18 mouse cellular contexts compared by ENCODE assay signal in genomic region chr9:15318170-15318742, GRCm38 (mm10). TPM values are rescaled to one million over a fixed set of nuclear protein-coding genes. Genes with fewer than 3 reads are reported as not detected.
DNase-seq lines count a peak whose midpoint lies in the region; ATAC-seq and TF ChIP-seq lines count a peak whose summit lies in the region.
"Had no signal": no experiment of that assay in that cellular context is flagged by ENCODE, and none has a peak within 500 bp of the region (broad histone marks: within the 10 kb centered on the region; RNA-seq: fewer than 3 reads in every experiment).

No protein-coding gene starts in this region.

- DNase-seq in forebrain, embryonic 14.5 days (ENCODE audit: low spot score), result no peak
- no peak for DNase-seq in forebrain, postnatal 0 days
- no peak for DNase-seq in lung, embryonic 14.5 days
- DNase-seq in lung, postnatal 10 days, result no peak
- DNase-seq in CH12.LX (ENCODE audit: extremely low read depth) (no peak), ZHBTc4 (ENCODE audit: low read depth, low spot score) (peak; percentile 57)
- DNase-seq in left cerebral cortex, adult 9 months (ENCODE audit: low spot score in 2 of 2), result no peak
- DNase-seq: adrenal gland, adult 2 months; cerebellum, postnatal 10 days; embryo, embryonic 11 days; gastrocnemius, postnatal 14 days; heart, postnatal 10 days; kidney, postnatal 36 days; spleen, adult 18-20 months had no signal

- no peak overlapping the region for H3K27ac ChIP-seq in forebrain, embryonic 14.5 days (ENCODE audit: low read depth, low read length)
- no peak overlapping the region for H3K27ac ChIP-seq in forebrain, postnatal 0 days (ENCODE audit: low read depth, low read length)
- H3K27ac ChIP-seq in lung, embryonic 14.5 days (ENCODE audit: low read depth), result no peak overlapping the region
- no peak overlapping the region for H3K27ac ChIP-seq in CH12.LX (ENCODE audit: insufficient read depth, low read depth)
- H3K27ac ChIP-seq: hindbrain, embryonic 14.5 days had no signal

- no peak overlapping the region for H3K4me3 ChIP-seq in forebrain, embryonic 14.5 days (ENCODE audit: low read depth, low read length)
- H3K4me3 ChIP-seq in forebrain, postnatal 0 days (ENCODE audit: low read depth, low read length), result no peak overlapping the region
- H3K4me3 ChIP-seq in lung, embryonic 14.5 days (ENCODE audit: low read depth, low read length), result no peak overlapping the region
- no peak overlapping the region for H3K4me3 ChIP-seq in CH12.LX (replicated peaks in 1 of 3; ENCODE audit: low read depth in 2 of 3, low read length in 2 of 3, poor library complexity in 1 of 3)

- H3K79me2 ChIP-seq in CH12.LX (replicated peaks; ENCODE audit: control insufficient read depth, extremely low read depth, insufficient read depth, poor library complexity, severe bottlenecking), result peaks cover 7% of the 10 kb centered on the region

- no peak overlapping the region for H3K4me2 ChIP-seq in forebrain, embryonic 14.5 days (ENCODE audit: low read length)
- no peak overlapping the region for H3K4me2 ChIP-seq in forebrain, postnatal 0 days (ENCODE audit: low read depth)
- H3K4me2 ChIP-seq in lung, embryonic 14.5 days, result no peak overlapping the region
- H3K4me2 ChIP-seq in CH12.LX (ENCODE audit: insufficient read depth, low read depth, poor library complexity, severe bottlenecking), result no peak overlapping the region
- H3K4me2 ChIP-seq: hindbrain, embryonic 14.5 days had no signal

- dilution Hi-C loops in CH12.LX (cut with MboI; ENCODE audit: extremely low pct_ligation_motif_present, extremely low pct_unique_long_range_greater_than_20kb, low sequenced_read_pairs), result no loop called here

- no peak for TF ChIP-seq EP300 in CH12.LX (IDR thresholded peaks at IDR 0.05; ENCODE audit: low read length)

- H3K4me1 ChIP-seq in forebrain, embryonic 14.5 days (ENCODE audit: control insufficient read depth, insufficient read depth, low read length), result no peaks in the 10 kb centered on the region
- no peaks in the 10 kb centered on the region for H3K4me1 ChIP-seq in forebrain, postnatal 0 days (ENCODE audit: insufficient read depth)
- no peaks in the 10 kb centered on the region for H3K4me1 ChIP-seq in lung, embryonic 14.5 days (ENCODE audit: insufficient read depth)
- H3K4me1 ChIP-seq in CH12.LX (ENCODE audit: control insufficient read depth in 1 of 2, insufficient read depth in 2 of 2), result peaks cover 0 to 2% of the 10 kb centered on the region in 2 experiments; a peak in 1 of 4 replicates

- no peak for TF ChIP-seq CTCF in forebrain, postnatal 0 days (IDR thresholded peaks at IDR 0.05; ENCODE audit: low read depth)
- no peak for TF ChIP-seq CTCF in lung, embryonic 14.5 days (IDR thresholded peaks at IDR 0.05; ENCODE audit: low read depth)
- no peak for TF ChIP-seq CTCF in CH12.LX (conservative IDR thresholded peaks at IDR 0.05 in 1 of 2, IDR thresholded peaks at IDR 0.05 in 1 of 2; ENCODE audit: low read depth in 2 of 2, low read length in 2 of 2)

- no peaks in the 10 kb centered on the region for H3K27me3 ChIP-seq in forebrain, embryonic 14.5 days (replicated peaks; ENCODE audit: control insufficient read depth, insufficient read depth, low read length)
- no peaks in the 10 kb centered on the region for H3K27me3 ChIP-seq in forebrain, postnatal 0 days (ENCODE audit: insufficient read depth, low read length)
- H3K27me3 ChIP-seq in lung, embryonic 14.5 days (ENCODE audit: insufficient read depth, low read length), result no peaks in the 10 kb centered on the region
- H3K27me3 ChIP-seq in CH12.LX (replicated peaks), result no peaks in the 10 kb centered on the region

- H3K36me3 ChIP-seq in forebrain, embryonic 14.5 days (ENCODE audit: control insufficient read depth, insufficient read depth, low read length), result peaks cover 73% of the 10 kb centered on the region
- H3K36me3 ChIP-seq in forebrain, postnatal 0 days (ENCODE audit: insufficient read depth), result peaks cover 60% of the 10 kb centered on the region
- H3K36me3 ChIP-seq in lung, embryonic 14.5 days (ENCODE audit: insufficient read depth), result peaks cover 73% of the 10 kb centered on the region
- peaks cover 54 to 74% of the 10 kb centered on the region in 2 experiments for H3K36me3 ChIP-seq in CH12.LX (replicated peaks in 1 of 2; ENCODE audit: control insufficient read depth in 1 of 2, insufficient read depth in 1 of 2, low read length in 1 of 2)

- peak; percentile 52; the same call in 1 of the 2 replicates for ATAC-seq in forebrain, embryonic 14.5 days
- no peak for ATAC-seq in forebrain, postnatal 0 days
- peak; percentile 40; the same call in 1 of the 2 replicates for ATAC-seq in lung, embryonic 14.5 days (ENCODE audit: insufficient read depth)
- ATAC-seq in monocyte, adult 5-6 weeks (replicated peaks; ENCODE audit: insufficient number of reproducible peaks, low FRiP score, low TSS enrichment, poor library complexity, severe bottlenecking), result no peak
- ATAC-seq: intestine, postnatal 0 days; lung, postnatal 0 days had no signal

- in situ Hi-C loops in CH12.LX (cut with MboI; ENCODE audit: low pct_ligation_motif_present, low pct_unique_long_range_greater_than_20kb, low sequenced_read_pairs), result no loop called here

- WGBS in forebrain, embryonic 14.5 days, result 79% methylated on average over 2 of the region's 2 CpGs
- 81% methylated on average over 2 of the region's 2 CpGs for WGBS in forebrain, postnatal 0 days
- WGBS in lung, embryonic 14.5 days, result 72% methylated on average over 2 of the region's 2 CpGs

- no peak for TF ChIP-seq RAD21 in CH12.LX (IDR thresholded peaks at IDR 0.05; ENCODE audit: low read depth, low read length)

- no peaks in the 10 kb centered on the region for H3K9me3 ChIP-seq in forebrain, embryonic 14.5 days (replicated peaks; ENCODE audit: control insufficient read depth, low read length)
- H3K9me3 ChIP-seq in forebrain, postnatal 0 days (ENCODE audit: low read length), result no peaks in the 10 kb centered on the region
- H3K9me3 ChIP-seq in lung, embryonic 14.5 days (ENCODE audit: low read depth, low read length), result no peaks in the 10 kb centered on the region
- no peaks in the 10 kb centered on the region for H3K9me3 ChIP-seq in CH12.LX (replicated peaks; ENCODE audit: low read length)

- TF ChIP-seq POLR2A in CH12.LX (IDR thresholded peaks at IDR 0.05; ENCODE audit: low read depth, low read length), result no peak

- no peak overlapping the region for H3K9ac ChIP-seq in forebrain, embryonic 14.5 days (ENCODE audit: low read length)
- no peak overlapping the region for H3K9ac ChIP-seq in forebrain, postnatal 0 days
- H3K9ac ChIP-seq in lung, embryonic 14.5 days, result no peak overlapping the region
- no peak overlapping the region for H3K9ac ChIP-seq in CH12.LX (ENCODE audit: insufficient read depth, low read depth)
- H3K9ac ChIP-seq: hindbrain, embryonic 14.5 days had no signal

TF ChIP-seq in CH12.LX, 34 proteins besides CTCF, POLR2A, EP300 and RAD21:
- TF ChIP-seq MYC (IDR thresholded peaks at IDR 0.05; ENCODE audit: low read depth, low read length) (0 out of 2 replicates have a peak, but pooled peaks have one; percentile 7), NELFE (IDR thresholded peaks at IDR 0.05; ENCODE audit: low read depth, low read length) (no peak), POLR2AphosphoS2 (IDR thresholded peaks at IDR 0.05; ENCODE audit: low read depth, low read length) (peak; percentile 14), USF2 (conservative IDR thresholded peaks at IDR 0.05; ENCODE audit: low read depth, low read length) (no peak), ZMIZ1 (IDR thresholded peaks at IDR 0.05; ENCODE audit: low read depth, low read length) (peak; percentile 73), BHLHE40 (IDR thresholded peaks at IDR 0.05; ENCODE audit: low read depth, low read length) (no peak), CHD2 (IDR thresholded peaks at IDR 0.05; ENCODE audit: low read length) (peak; percentile 54; the same call in 1 of the 2 replicates)
TF ChIP-seq in CH12.LX: peak in this region for 4.

RNA-seq across cellular contexts. Expression of gene 4931406C07Rik, which starts 12.0 kb away (rescaled TPM):
- 7.5 and 8.3 TPM in 2 replicates for polyA plus RNA-seq in forebrain, embryonic 14.5 days (2014; fragmentation: Nextera tagmentation; extraction: Ambion mirVana)
- 10.8 and 12.9 TPM in 2 replicates for total RNA-seq in forebrain, postnatal 0 days (2014; rRNA removed)
- polyA plus RNA-seq in forebrain, postnatal 0 days (2015; fragmentation: Nextera tagmentation; extraction: Ambion mirVana), result 8.1 and 12.5 TPM in 2 replicates
- polyA plus RNA-seq in lung, embryonic 14.5 days (2014; fragmentation: Nextera tagmentation; extraction: Ambion mirVana), result 8.2 and 8.6 TPM in 2 replicates
- total RNA-seq in CH12.LX (2012; rRNA removed) (5.0 and 5.3 TPM in 2 replicates), CH12.LX (2014; rRNA removed) (10.9 and 12.0 TPM in 2 replicates)
- polyA plus RNA-seq in CH12.LX (2012; ENCODE audit: insufficient read length, low read depth), result 20.2 and 22.4 TPM in 2 replicates
- total RNA-seq in monocyte, adult 5-6 weeks (2017), result 7.0 to 15.9 TPM (median 14.3 TPM) in 3 replicates

RNA-seq across cellular contexts. Expression of gene Taf1d, which starts 12.2 kb away (rescaled TPM):
- polyA plus RNA-seq in forebrain, embryonic 14.5 days (2014; fragmentation: Nextera tagmentation; extraction: Ambion mirVana), result 43.9 and 44.8 TPM in 2 replicates
- total RNA-seq in forebrain, postnatal 0 days (2014; rRNA removed), result 80.7 and 96.7 TPM in 2 replicates
- 43.6 and 48.2 TPM in 2 replicates for polyA plus RNA-seq in forebrain, postnatal 0 days (2015; fragmentation: Nextera tagmentation; extraction: Ambion mirVana)
- polyA plus RNA-seq in lung, embryonic 14.5 days (2014; fragmentation: Nextera tagmentation; extraction: Ambion mirVana), result 81.3 and 82.1 TPM in 2 replicates
- 1,079 and 1,089 TPM in 2 replicates for total RNA-seq in CH12.LX (2012; rRNA removed)
- 249 and 299 TPM in 2 replicates for total RNA-seq in CH12.LX (2014; rRNA removed)
- polyA plus RNA-seq in CH12.LX (2012; ENCODE audit: insufficient read length, low read depth), result 181 and 204 TPM in 2 replicates
- 607 to 978 TPM (median 864 TPM) in 3 replicates for total RNA-seq in monocyte, adult 5-6 weeks (2017)

RNA-seq across cellular contexts. Expression of gene Med17, which starts 38.5 kb away (rescaled TPM):
- polyA plus RNA-seq in forebrain, embryonic 14.5 days (2014; fragmentation: Nextera tagmentation; extraction: Ambion mirVana), result 39.8 and 43.1 TPM in 2 replicates
- 30.7 and 30.9 TPM in 2 replicates for total RNA-seq in forebrain, postnatal 0 days (2014; rRNA removed)
- 17.9 and 23.3 TPM in 2 replicates for polyA plus RNA-seq in forebrain, postnatal 0 days (2015; fragmentation: Nextera tagmentation; extraction: Ambion mirVana)
- polyA plus RNA-seq in lung, embryonic 14.5 days (2014; fragmentation: Nextera tagmentation; extraction: Ambion mirVana), result 37.5 and 38.0 TPM in 2 replicates
- 35.5 and 39.7 TPM in 2 replicates for total RNA-seq in CH12.LX (2012; rRNA removed)
- 59.8 and 70.7 TPM in 2 replicates for total RNA-seq in CH12.LX (2014; rRNA removed)
- 57.0 and 58.6 TPM in 2 replicates for polyA plus RNA-seq in CH12.LX (2012; ENCODE audit: insufficient read length, low read depth)
- total RNA-seq in monocyte, adult 5-6 weeks (2017), result 30.7 to 46.5 TPM (median 45.6 TPM) in 3 replicates

RNA-seq across cellular contexts. Expression of gene Cep295, which starts 39.3 kb away (rescaled TPM):
- 15.8 and 16.0 TPM in 2 replicates for polyA plus RNA-seq in forebrain, embryonic 14.5 days (2014; fragmentation: Nextera tagmentation; extraction: Ambion mirVana)
- 27.7 and 45.7 TPM in 2 replicates for total RNA-seq in forebrain, postnatal 0 days (2014; rRNA removed)
- polyA plus RNA-seq in forebrain, postnatal 0 days (2015; fragmentation: Nextera tagmentation; extraction: Ambion mirVana), result 7.4 and 8.7 TPM in 2 replicates
- 23.9 and 26.2 TPM in 2 replicates for polyA plus RNA-seq in lung, embryonic 14.5 days (2014; fragmentation: Nextera tagmentation; extraction: Ambion mirVana)
- total RNA-seq in CH12.LX (2012; rRNA removed), result 20.4 and 23.8 TPM in 2 replicates
- 27.1 and 27.2 TPM in 2 replicates for total RNA-seq in CH12.LX (2014; rRNA removed)
- 29.9 and 31.4 TPM in 2 replicates for polyA plus RNA-seq in CH12.LX (2012; ENCODE audit: insufficient read length, low read depth)
- 24.6 to 64.0 TPM (median 35.3 TPM) in 3 replicates for total RNA-seq in monocyte, adult 5-6 weeks (2017)

Comparison
In these comparisons a context has a peak if more than half of its experiments do, and no peak if none do; other contexts are left out.
1. ATAC-seq: peak in forebrain, embryonic 14.5 days (single experiment) and lung, embryonic 14.5 days (single experiment); none in forebrain, postnatal 0 days (single experiment) and monocyte, adult 5-6 weeks (single experiment).